Mouse (Mus musculus) hindbrain, postnatal 0 days (tissue): Measurements from ENCODE around the gene Gm9903. TPM values are rescaled to one million over a fixed set of nuclear protein-coding genes. Genes with fewer than 3 reads are reported as not detected.

ENCODE experiments used
- ATAC-seq: fragments of 200-750 bp; cut with Nextera tagmentation; 2 replicates; pipeline ENCODE4 v1.8.0; 2017; ENCODE audit warnings: mild to moderate bottlenecking, moderate TSS enrichment, moderate library complexity
- DNase-seq: peaks from one replicate; pipeline ENCODE4 v3.0.0-alpha.2; 2015; ENCODE audit warnings: low spot score
- H3K27ac ChIP-seq: fragments of 300-500 bp; sonication (generic); 2 replicates; pipeline ENCODE4 v1.5.1; 2014; ENCODE audit warnings: mild to moderate bottlenecking
- H3K27me3 ChIP-seq: fragments of 300-500 bp; sonication (generic); 2 replicates; pipeline ENCODE4 v1.6.1; 2014; ENCODE audit warnings: low read length, mixed read lengths; ENCODE audit not compliant: insufficient read depth
- H3K36me3 ChIP-seq: fragments of 300-500 bp; sonication (generic); 2 replicates; pipeline ENCODE4 v1.6.1; 2014; ENCODE audit warnings: low read length, mixed read lengths; ENCODE audit not compliant: insufficient read depth
- H3K4me1 ChIP-seq: fragments of 300-500 bp; sonication (generic); 2 replicates; pipeline ENCODE4 v1.6.1; 2014; ENCODE audit warnings: antibody characterized with exemption, low read length, mixed read lengths; ENCODE audit not compliant: insufficient read depth
- H3K4me2 ChIP-seq: fragments of 300-500 bp; sonication (generic); 2 replicates; pipeline ENCODE4 v1.6.1; 2014; ENCODE audit warnings: low read depth, mild to moderate bottlenecking, low read length, moderate library complexity, mixed read lengths
- H3K4me3 ChIP-seq: fragments of 300-500 bp; sonication (generic); 2 replicates; pipeline ENCODE4 v1.5.1; 2014; ENCODE audit warnings: low read length
- H3K9ac ChIP-seq: fragments of 300-500 bp; sonication (generic); replicated peaks from 2 replicates; pipeline ENCODE4 v1.6.1; 2014; ENCODE audit warnings: mild to moderate bottlenecking, low read length, moderate library complexity, mixed read lengths
- H3K9me3 ChIP-seq: fragments of 300-500 bp; sonication (generic); 2 replicates; pipeline ENCODE4 v1.6.1; 2016; ENCODE audit warnings: low read length, mixed read lengths
- CTCF ChIP-seq: IDR thresholded peaks from 2 replicates; pipeline ENCODE4 v1.5.1; 2016; ENCODE audit warnings: antibody characterized with exemption, control low read depth, low read depth
- WGBS: fragments of 180-500 bp; shearing (Covaris S2); extraction: QIAGEN DNeasy Blood & Tissue Kit; methylation state at CpG from one replicate; pipeline ENCODE4 v1.1.7; 2014; 5-methylcytosine and 5-hydroxymethylcytosine counted together
- polyA plus RNA-seq: library from polyadenylated mRNA; unstranded; fragments of >200 nt; fragmentation: Nextera tagmentation; extraction: Ambion mirVana; gene quantifications from 2 replicates; pipeline ENCODE4 v1.2.1, GENCODE M21; 2015
- total RNA-seq: library from RNA; depleted of rRNA; stranded (reverse); fragments of >200 nt; gene quantifications from 2 replicates; pipeline ENCODE4 v1.2.3, GENCODE M21; 2014

The Gm9903 gene
- total and polyA plus RNA-seq, 2 experiments from 2014 or later = 0.21 to 0.89 TPM

DNA sequence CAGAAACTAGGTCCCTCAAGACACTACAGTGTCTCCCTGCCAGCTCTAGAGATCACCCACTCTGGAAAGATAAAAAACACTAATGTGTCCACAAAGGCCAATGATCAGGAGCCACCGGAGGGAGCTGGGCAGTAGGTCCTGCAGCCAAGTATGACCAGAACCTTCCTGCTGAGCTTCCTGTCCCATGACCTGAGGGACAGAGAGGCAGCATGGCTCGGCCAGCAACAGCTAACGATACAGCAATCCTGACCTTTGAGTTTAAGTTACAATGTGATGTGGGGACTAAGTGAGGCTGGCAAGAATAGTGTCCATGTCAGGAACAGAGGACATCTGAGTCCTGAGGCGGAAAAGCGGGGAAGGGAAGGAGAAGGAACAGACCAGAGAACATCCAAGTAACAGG is 24.4 kb upstream of the Gm9903 start:
- no peak for TF ChIP-seq CTCF
- ATAC-seq (no peak), DNase-seq (no peak)
- Histone ChIP-seq H3K9ac (no peak overlapping the region), H3K4me2 (no peak overlapping the region), H3K36me3 (peaks cover 8% of the 10 kb centered on the region; the same call in 1 of the 2 replicates), H3K27ac (no peak overlapping the region), H3K4me1 (no peaks in the 10 kb centered on the region), H3K9me3 (no peaks in the 10 kb centered on the region), H3K4me3 (no peak overlapping the region), H3K27me3 (no peaks in the 10 kb centered on the region)
- 90% methylated on average over 5 of the region's 5 CpGs for WGBS

DNA sequence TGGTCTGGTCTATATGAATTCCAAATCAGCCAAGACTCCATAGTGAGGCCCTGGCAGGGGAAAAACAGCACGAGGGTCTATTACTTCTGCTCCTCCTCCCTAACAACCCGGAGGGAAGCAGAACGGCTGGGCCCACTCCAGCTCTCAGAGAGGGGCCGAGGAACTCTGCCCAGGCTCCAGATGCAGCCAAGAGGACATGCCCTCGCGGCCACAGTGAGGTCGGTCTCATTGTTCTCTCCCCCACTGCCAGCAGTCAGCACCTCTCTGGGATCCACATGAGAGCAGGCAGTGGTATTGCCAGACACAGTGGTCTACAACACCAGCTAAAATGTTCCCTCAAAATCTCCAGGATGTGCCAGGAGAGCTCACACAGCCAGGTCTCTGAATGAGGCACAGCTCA is 23.1 kb upstream of the Gm9903 start:
- Histone ChIP-seq H3K27me3 (no peaks in the 10 kb centered on the region), H3K36me3 (peaks cover 8% of the 10 kb centered on the region; the same call in 1 of the 2 replicates), H3K4me1 (no peaks in the 10 kb centered on the region), H3K9me3 (no peaks in the 10 kb centered on the region), H3K9ac (no peak overlapping the region), H3K4me3 (no peak overlapping the region), H3K4me2 (no peak overlapping the region), H3K27ac (no peak overlapping the region)
- WGBS = 35% methylated on average over 7 of the region's 7 CpGs
- TF ChIP-seq CTCF = no peak
- ATAC-seq (peak; percentile 43; the same call in 1 of the 2 replicates), DNase-seq (peak; percentile 49)

DNA sequence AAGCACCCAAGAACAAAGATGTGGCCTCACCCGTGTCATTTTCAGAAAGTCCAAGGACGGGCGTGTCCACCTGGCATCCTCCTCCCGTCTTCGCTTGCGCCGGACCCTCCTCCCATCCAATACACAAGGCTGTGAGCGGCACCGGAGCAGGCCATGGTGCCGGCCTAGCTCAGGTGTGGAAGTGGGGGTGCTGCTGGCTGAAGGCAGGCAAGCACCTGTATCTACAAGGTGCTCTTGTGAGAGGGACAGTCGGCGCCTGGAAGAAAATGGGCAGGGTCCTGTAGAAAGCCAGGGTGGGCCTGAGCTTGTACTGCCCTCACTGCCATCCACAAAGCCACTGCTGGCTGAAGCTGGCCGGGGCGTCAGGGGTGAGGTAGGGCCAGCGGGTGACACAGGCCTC is 22.3 kb upstream of the Gm9903 start:
- Histone ChIP-seq H3K9ac (no peak overlapping the region), H3K27me3 (no peaks in the 10 kb centered on the region), H3K4me1 (no peaks in the 10 kb centered on the region), H3K4me3 (no peak overlapping the region), H3K36me3 (peaks cover 8% of the 10 kb centered on the region; the same call in 1 of the 2 replicates), H3K9me3 (no peaks in the 10 kb centered on the region), H3K27ac (no peak overlapping the region), H3K4me2 (no peak overlapping the region)
- ATAC-seq (no peak), DNase-seq (no peak)
- TF ChIP-seq CTCF = no peak
- WGBS = 97% methylated on average over 15 of the region's 15 CpGs

DNA sequence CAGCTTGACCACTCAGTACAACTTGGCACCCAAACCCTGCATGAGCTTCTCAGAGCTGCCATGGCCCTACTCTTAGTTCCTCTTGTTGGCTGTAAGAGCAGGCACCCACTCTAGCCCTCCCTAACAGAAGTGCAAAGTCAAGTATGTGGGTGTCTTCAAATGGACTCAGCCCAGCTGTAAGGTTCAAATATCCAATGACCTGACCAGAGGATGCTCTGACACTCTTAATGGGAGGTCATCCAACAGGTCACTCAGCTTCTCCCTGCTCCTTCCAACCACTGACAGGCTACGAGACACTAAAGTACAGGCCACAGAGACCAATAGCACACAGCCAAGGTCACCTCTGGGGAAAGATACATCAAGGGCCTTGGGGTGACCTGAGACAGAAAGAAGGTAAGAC is 20.5 kb upstream of the Gm9903 start:
- H3K27me3 ChIP-seq = no peaks in the 10 kb centered on the region
- no peak for TF ChIP-seq CTCF
- no peak overlapping the region for H3K4me2 ChIP-seq
- H3K4me1 ChIP-seq = no peaks in the 10 kb centered on the region
- DNase-seq = no peak
- H3K9ac ChIP-seq = no peak overlapping the region
- 86% methylated on average over 1 of the region's 1 CpGs for WGBS
- H3K4me3 ChIP-seq = no peak overlapping the region
- H3K9me3 ChIP-seq = no peaks in the 10 kb centered on the region
- H3K27ac ChIP-seq = no peak overlapping the region
- peaks cover 8% of the 10 kb centered on the region; the same call in 1 of the 2 replicates for H3K36me3 ChIP-seq
- no peak for ATAC-seq

DNA sequence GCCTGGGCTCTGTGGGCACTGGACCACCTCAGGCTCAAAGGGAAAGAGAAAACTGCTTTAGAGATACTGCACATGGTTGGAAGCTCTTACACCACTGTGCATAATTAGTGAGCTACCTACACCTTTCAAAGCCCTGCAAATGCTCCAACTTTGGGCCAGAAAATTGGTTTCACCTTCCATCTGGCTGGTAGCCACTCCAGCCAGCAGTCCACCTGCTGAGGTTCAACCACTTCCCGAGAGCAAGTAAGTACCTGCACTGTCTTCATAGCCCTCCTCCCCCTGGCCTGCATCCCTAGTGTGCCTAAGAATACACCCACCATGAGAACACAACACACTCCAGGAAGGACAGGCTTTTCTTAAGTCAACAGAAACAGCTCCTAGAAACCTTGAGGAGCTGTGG is 17.9 kb upstream of the Gm9903 start:
- no peak for TF ChIP-seq CTCF
- ATAC-seq (no peak), DNase-seq (no peak)
- Histone ChIP-seq H3K27me3 (no peaks in the 10 kb centered on the region), H3K9ac (no peak overlapping the region), H3K9me3 (no peaks in the 10 kb centered on the region), H3K4me3 (no peak overlapping the region), H3K36me3 (peaks cover 8% of the 10 kb centered on the region; the same call in 1 of the 2 replicates), H3K4me1 (no peaks in the 10 kb centered on the region), H3K4me2 (no peak overlapping the region), H3K27ac (no peak overlapping the region)
- WGBS = 95% methylated on average over 1 of the region's 1 CpGs

DNA sequence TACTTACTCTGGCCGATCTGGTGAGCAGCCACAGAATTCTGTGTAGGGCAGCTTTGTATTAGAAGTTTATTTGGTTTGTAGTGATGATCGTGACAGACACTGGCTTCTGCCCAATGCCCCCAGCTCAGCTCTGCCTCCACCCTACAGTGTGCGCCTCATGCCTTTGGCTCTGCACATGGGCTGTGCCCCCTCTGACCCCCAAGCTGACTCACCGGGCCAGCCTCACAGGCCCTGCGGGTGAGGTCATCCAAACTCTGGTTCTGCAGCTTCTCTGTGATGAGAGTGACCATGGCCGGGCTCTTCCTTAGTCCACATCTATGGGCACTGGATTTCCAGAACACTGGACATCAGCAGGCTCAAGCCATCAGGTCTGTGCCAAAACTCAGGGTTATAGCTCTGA is 15.3 kb upstream of the Gm9903 start:
- WGBS = 86% methylated on average over 6 of the region's 6 CpGs
- H3K27me3 ChIP-seq = no peaks in the 10 kb centered on the region
- no peak overlapping the region for H3K9ac ChIP-seq
- H3K4me2 ChIP-seq = no peak overlapping the region
- ATAC-seq (no peak), DNase-seq (no peak)
- H3K36me3 ChIP-seq = no peaks in the 10 kb centered on the region; the same call in 1 of the 2 replicates
- no peaks in the 10 kb centered on the region for H3K9me3 ChIP-seq
- no peaks in the 10 kb centered on the region for H3K4me1 ChIP-seq
- no peak overlapping the region for H3K27ac ChIP-seq
- no peak overlapping the region for H3K4me3 ChIP-seq
- no peak for TF ChIP-seq CTCF

DNA sequence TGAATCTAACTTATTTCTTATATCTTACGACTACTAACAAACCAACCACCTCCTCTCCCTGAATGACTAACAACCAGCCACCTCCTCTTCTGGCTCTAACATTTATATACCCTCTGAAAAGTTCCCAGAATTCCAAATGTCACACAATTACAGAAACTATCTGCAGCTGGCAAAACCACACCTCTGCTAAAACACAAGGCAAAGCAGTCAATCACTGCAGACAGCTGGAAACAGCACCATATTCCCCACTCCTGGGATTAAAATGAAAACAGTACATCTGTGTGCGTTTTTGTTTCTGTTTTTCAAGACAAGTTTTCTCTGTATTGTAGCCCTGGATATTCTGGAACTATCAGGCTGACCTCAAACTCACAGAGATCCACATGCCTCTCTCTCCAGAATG is 7.1 kb upstream of the Gm9903 start:
- H3K9me3 ChIP-seq = no peaks in the 10 kb centered on the region
- no peaks in the 10 kb centered on the region for H3K27me3 ChIP-seq
- no peaks in the 10 kb centered on the region for H3K36me3 ChIP-seq
- no peaks in the 10 kb centered on the region for H3K4me1 ChIP-seq
- no peak for TF ChIP-seq CTCF
- no peak for ATAC-seq
- DNase-seq = no peak
- no peak overlapping the region for H3K27ac ChIP-seq
- H3K4me2 ChIP-seq = no peak overlapping the region
- H3K4me3 ChIP-seq = no peak overlapping the region
- no peak overlapping the region for H3K9ac ChIP-seq
- 95% methylated on average over 2 of the region's 2 CpGs for WGBS
